Mouse (Mus musculus) kidney, embryonic 16.5 days (tissue): Measurements from ENCODE around the gene Zfhx3. TPM values are rescaled to one million over a fixed set of nuclear protein-coding genes. Genes with fewer than 3 reads are reported as not detected.
A peak's percentile ranks its signal among the peaks of the same experiment; 100 is the strongest.

Source experiments
- ATAC-seq: fragments of 200-750 bp; cut with Nextera tagmentation; 2 replicates; pipeline ENCODE4 v1.8.0; 2017; ENCODE audit warnings: moderate TSS enrichment; ENCODE audit not compliant: low FRiP score, low TSS enrichment
- H3K27ac ChIP-seq: fragments of 300-500 bp; sonication (generic); 2 replicates; pipeline ENCODE4 v1.5.1; 2014; ENCODE audit warnings: low read length
- H3K27me3 ChIP-seq: fragments of 300-500 bp; sonication (generic); 2 replicates; pipeline ENCODE4 v1.6.1; 2014; ENCODE audit warnings: low read length, control low read depth, mixed read lengths; ENCODE audit not compliant: insufficient read depth
- H3K36me3 ChIP-seq: fragments of 300-500 bp; sonication (generic); 2 replicates; pipeline ENCODE4 v1.6.1; 2014; ENCODE audit warnings: low read length, control low read depth, mixed read lengths; ENCODE audit not compliant: insufficient read depth
- H3K4me1 ChIP-seq: fragments of 300-500 bp; sonication (generic); 2 replicates; pipeline ENCODE4 v1.6.1; 2014; ENCODE audit warnings: low read length, control low read depth, mixed read lengths; ENCODE audit not compliant: insufficient read depth
- H3K4me2 ChIP-seq: fragments of 300-500 bp; sonication (generic); replicated peaks from 2 replicates; pipeline ENCODE4 v1.6.1; 2014; ENCODE audit warnings: low read depth, low read length
- H3K4me3 ChIP-seq: fragments of 300-500 bp; sonication (generic); 2 replicates; pipeline ENCODE4 v1.5.1; 2014; ENCODE audit warnings: mild to moderate bottlenecking, low read length
- H3K9ac ChIP-seq: fragments of 300-500 bp; sonication (generic); replicated peaks from 2 replicates; pipeline ENCODE4 v1.6.1; 2014; ENCODE audit warnings: low read length
- H3K9me3 ChIP-seq: fragments of 300-500 bp; sonication (generic); 2 replicates; pipeline ENCODE4 v1.6.1; 2016; ENCODE audit warnings: low read length, control low read depth
- WGBS: fragments of 180-500 bp; shearing (Covaris S2); extraction: QIAGEN DNeasy Blood & Tissue Kit; methylation state at CpG from one replicate; pipeline ENCODE4 v1.1.7; 2014; 5-methylcytosine and 5-hydroxymethylcytosine counted together
- polyA plus RNA-seq: library from polyadenylated mRNA; unstranded; fragments of >200 nt; fragmentation: Nextera tagmentation; extraction: Ambion mirVana; gene quantifications from 2 replicates; pipeline ENCODE4 v1.2.1, GENCODE M21; 2015

Zfhx3 gene
- polyA plus RNA-seq, 1 experiment from 2014 or later = 6.6 TPM

DNA sequence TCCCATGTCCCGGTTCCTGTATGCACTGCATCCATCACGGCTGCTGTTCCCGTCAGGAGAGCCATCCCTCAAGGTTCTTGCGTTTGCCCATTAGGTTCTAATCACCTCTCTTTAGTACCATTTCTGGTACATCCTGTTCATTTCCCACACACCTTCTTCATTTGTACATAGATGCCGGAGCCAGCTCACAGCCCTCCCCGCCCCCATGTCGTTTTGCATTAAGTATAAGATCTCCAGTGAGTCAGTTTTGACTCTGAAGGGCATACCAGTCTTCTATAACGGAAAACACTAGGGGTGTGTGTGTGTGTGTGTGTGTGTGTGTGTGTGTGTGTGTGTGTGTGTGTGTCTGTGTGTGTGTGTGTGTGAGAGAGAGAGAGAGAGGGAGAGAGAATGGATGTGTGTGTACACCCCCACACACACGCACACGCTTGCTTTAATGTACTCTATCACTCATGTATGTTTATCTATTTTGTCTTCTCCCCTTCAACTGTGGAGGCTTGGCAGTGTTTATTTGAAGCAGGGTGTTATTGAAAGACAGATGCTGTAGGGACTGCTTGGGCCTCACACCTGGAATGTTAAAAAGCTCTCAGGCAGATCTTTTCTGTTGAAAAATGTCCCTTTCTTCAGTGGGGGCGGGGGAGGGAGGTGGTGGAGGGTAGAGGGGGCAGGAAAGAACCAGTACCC is 962.0 kb downstream of the Zfhx3 start:
- H3K27me3 ChIP-seq = no peaks in the 10 kb centered on the region
- 66% methylated on average over 11 of the region's 11 CpGs for WGBS
- no peak for ATAC-seq
- H3K4me1 ChIP-seq = peaks cover 20% of the 10 kb centered on the region
- no peak overlapping the region for H3K4me2 ChIP-seq
- H3K9ac ChIP-seq = no peak overlapping the region
- H3K9me3 ChIP-seq = no peaks in the 10 kb centered on the region
- H3K4me3 ChIP-seq = no peak overlapping the region
- no peak overlapping the region for H3K27ac ChIP-seq
- no peaks in the 10 kb centered on the region for H3K36me3 ChIP-seq

DNA sequence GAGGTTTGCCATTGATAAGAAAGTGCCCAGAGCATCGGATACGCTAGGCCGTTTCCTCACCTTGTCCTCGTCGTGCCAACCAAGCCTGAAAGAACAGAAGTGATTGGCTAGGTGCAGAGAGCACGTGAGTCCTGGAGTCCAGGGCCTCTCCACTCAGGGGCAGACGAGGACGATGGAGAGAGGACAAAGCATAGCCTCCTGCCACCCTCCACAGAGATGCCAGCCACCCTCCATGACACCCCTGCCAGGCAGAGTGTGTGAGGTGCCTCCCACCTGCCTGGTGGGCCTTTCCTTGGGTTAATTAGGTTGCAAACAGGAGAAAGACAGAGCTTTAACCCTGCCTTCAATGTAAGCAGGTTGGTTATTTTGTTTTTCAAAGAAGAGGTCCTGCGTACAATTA is 965.6 kb downstream of the Zfhx3 start:
- no peak for ATAC-seq
- H3K4me2 ChIP-seq = no peak overlapping the region
- no peak overlapping the region for H3K27ac ChIP-seq
- H3K9me3 ChIP-seq = no peaks in the 10 kb centered on the region
- H3K27me3 ChIP-seq = no peaks in the 10 kb centered on the region
- no peak overlapping the region for H3K4me3 ChIP-seq
- 0 out of 2 replicates have a peak, but pooled peaks cover 10% of the 10 kb centered on the region for H3K4me1 ChIP-seq
- H3K9ac ChIP-seq = no peak overlapping the region
- WGBS = 83% methylated on average over 9 of the region's 9 CpGs
- no peaks in the 10 kb centered on the region for H3K36me3 ChIP-seq

DNA sequence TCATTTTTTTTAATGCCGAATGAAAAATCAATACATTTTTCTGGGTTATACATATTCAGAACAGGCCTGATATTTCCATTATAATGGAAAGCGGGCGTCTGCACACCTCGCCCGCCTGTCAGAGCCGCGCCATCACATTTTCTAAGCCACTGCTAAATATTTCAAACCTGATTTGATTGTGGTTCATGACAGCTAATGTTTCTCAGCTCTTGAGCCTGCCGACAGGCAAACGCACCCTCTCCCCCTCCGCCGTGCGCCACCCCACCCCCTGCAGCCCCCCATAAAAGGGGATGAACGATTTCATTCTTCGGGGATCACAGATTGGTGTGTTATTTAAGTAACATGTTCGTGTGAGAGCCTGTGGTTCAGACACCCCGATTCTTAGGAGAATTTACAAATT is 966.1 kb downstream of the Zfhx3 start:
- Histone ChIP-seq H3K9me3 (no peaks in the 10 kb centered on the region), H3K27ac (no peak overlapping the region), H3K27me3 (no peaks in the 10 kb centered on the region), H3K9ac (no peak overlapping the region), H3K36me3 (no peaks in the 10 kb centered on the region), H3K4me3 (no peak overlapping the region), H3K4me1 (0 out of 2 replicates have a peak, but pooled peaks cover 10% of the 10 kb centered on the region), H3K4me2 (no peak overlapping the region)
- no peak for ATAC-seq
- 89% methylated on average over 16 of the region's 16 CpGs for WGBS

DNA sequence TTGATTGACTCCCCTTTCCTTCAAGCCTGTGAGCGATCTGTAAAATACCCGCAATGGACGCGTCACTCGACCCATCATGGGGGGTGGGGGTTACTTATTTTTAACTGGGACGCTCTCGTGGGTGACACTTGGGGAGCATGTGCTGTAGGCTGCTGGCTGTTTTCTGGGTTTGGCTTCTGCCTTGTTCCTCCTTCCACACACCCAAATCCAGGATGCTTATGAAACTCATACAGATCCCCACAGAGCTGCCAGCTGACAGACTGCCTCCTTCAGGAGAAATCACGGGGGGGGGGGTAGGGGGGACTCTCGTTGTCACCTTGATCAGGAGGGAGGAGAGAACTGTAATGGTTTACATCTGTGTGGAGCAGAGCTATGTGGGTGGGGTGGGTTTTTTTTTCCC is 966.6 kb downstream of the Zfhx3 start:
- ATAC-seq = no peak
- no peaks in the 10 kb centered on the region for H3K36me3 ChIP-seq
- no peak overlapping the region for H3K4me3 ChIP-seq
- no peaks in the 10 kb centered on the region for H3K27me3 ChIP-seq
- 71% methylated on average over 9 of the region's 9 CpGs for WGBS
- H3K27ac ChIP-seq = no peak overlapping the region
- 0 out of 2 replicates have a peak, but pooled peaks cover 7% of the 10 kb centered on the region for H3K4me1 ChIP-seq
- no peaks in the 10 kb centered on the region for H3K9me3 ChIP-seq
- H3K9ac ChIP-seq = no peak overlapping the region
- H3K4me2 ChIP-seq = no peak overlapping the region

DNA sequence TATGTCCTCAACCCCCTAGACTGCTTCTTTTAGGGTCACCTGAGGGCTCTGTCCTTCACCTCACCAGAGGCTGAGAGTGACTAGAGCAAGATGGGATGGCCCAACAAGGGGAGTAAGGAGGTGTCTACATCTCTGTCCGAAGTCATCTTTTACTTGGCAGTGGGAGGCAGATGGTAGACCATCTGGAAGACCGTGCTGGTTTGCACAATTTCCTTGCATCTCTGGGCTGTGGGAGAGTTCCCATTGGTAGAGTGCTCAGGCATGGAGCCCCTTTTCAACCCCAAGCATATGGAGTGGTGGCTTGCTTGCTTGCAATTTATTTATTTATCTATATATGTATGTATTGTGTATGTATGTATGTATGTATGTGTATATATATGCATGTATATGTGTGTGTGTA is 967.0 kb downstream of the Zfhx3 start:
- Histone ChIP-seq H3K27ac (no peak overlapping the region), H3K9me3 (no peaks in the 10 kb centered on the region), H3K27me3 (no peaks in the 10 kb centered on the region), H3K4me2 (no peak overlapping the region), H3K36me3 (no peaks in the 10 kb centered on the region), H3K4me3 (no peak overlapping the region), H3K9ac (no peak overlapping the region), H3K4me1 (0 out of 2 replicates have a peak, but pooled peaks cover 5% of the 10 kb centered on the region)
- WGBS = 80% methylated on average over 2 of the region's 2 CpGs
- ATAC-seq = no peak

DNA sequence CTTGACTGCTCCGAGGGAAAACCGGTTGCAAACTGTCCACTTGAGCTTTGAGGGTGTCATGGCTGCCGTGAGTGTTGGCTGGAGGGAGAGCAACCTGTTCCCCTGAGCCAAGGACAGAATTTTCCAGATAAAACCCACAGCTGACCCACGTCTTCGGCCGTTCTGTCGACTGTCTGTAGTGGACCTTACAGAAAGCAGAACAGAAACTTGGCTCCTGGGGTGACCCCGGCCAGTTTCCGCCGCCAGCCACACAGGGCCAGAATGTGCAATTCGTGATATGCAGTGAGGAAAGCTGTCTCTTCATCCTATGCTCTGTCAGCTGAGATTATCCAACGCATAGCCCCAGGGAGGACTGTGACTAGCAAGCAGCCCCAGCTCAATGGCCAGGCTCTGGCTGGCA is 968.4 kb downstream of the Zfhx3 start:
- H3K36me3 ChIP-seq = no peaks in the 10 kb centered on the region
- ATAC-seq = no peak
- no peaks in the 10 kb centered on the region for H3K27me3 ChIP-seq
- H3K4me1 ChIP-seq = 0 out of 2 replicates have a peak, but pooled peaks cover 8% of the 10 kb centered on the region
- 79% methylated on average over 12 of the region's 12 CpGs for WGBS
- H3K9me3 ChIP-seq = no peaks in the 10 kb centered on the region
- no peak overlapping the region for H3K4me3 ChIP-seq
- H3K9ac ChIP-seq = no peak overlapping the region
- no peak overlapping the region for H3K4me2 ChIP-seq
- no peak overlapping the region for H3K27ac ChIP-seq

DNA sequence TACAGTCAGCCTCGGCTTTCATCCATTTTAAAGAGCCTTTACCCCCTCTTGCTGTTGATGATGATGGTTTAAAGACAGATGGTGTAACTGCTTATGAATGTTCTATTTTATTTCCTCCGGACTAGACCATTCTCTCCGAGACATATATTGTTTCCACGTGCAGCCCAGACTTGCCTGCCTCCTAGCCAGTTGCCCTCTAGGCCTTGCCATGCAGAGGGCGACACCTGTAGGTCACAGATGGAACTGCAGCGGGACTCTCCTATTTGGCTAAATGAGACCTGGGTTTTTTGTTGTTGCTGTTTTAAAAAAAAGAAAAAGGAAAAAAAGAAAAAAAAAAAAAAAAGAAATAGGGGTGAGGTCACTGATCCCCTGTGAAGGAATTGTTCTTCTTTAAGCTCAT is 969.1 kb downstream of the Zfhx3 start:
- Histone ChIP-seq H3K9ac (no peak overlapping the region), H3K27ac (no peak overlapping the region), H3K4me3 (no peak overlapping the region), H3K4me1 (peaks cover 11% of the 10 kb centered on the region; the same call in 1 of the 2 replicates), H3K36me3 (peaks cover 2% of the 10 kb centered on the region), H3K4me2 (no peak overlapping the region), H3K9me3 (peaks cover 1% of the 10 kb centered on the region; the same call in 1 of the 2 replicates), H3K27me3 (no peaks in the 10 kb centered on the region)
- WGBS = 11% methylated on average over 6 of the region's 6 CpGs
- no peak for ATAC-seq

DNA sequence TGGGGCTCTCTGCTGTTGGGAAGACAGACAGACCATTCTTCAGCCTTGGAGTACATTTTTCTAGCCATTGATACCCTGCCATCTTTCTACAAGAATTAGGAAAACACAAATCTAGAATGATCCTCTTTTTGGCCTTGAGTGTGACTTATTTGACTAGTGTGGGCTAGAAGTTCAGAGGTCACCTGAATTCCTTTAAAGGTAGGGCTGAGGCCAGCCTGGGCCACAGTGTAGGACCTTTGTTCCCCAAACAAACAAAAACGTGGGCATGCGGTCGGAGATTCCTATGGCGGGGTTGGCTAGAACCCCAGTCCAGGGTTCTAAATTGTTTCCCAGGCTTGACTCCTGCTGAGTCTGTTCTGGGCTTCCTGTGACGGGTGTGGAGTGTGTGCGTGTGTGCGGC is 970.6 kb downstream of the Zfhx3 start:
- 92% methylated on average over 7 of the region's 7 CpGs for WGBS
- H3K4me3 ChIP-seq = no peak overlapping the region
- peaks cover 4% of the 10 kb centered on the region; the same call in 1 of the 2 replicates for H3K9me3 ChIP-seq
- peaks cover 11% of the 10 kb centered on the region; the same call in 1 of the 2 replicates for H3K4me1 ChIP-seq
- H3K27me3 ChIP-seq = no peaks in the 10 kb centered on the region
- H3K9ac ChIP-seq = no peak overlapping the region
- no peak for ATAC-seq
- H3K36me3 ChIP-seq = peaks cover 6% of the 10 kb centered on the region
- no peak overlapping the region for H3K27ac ChIP-seq
- H3K4me2 ChIP-seq = no peak overlapping the region

DNA sequence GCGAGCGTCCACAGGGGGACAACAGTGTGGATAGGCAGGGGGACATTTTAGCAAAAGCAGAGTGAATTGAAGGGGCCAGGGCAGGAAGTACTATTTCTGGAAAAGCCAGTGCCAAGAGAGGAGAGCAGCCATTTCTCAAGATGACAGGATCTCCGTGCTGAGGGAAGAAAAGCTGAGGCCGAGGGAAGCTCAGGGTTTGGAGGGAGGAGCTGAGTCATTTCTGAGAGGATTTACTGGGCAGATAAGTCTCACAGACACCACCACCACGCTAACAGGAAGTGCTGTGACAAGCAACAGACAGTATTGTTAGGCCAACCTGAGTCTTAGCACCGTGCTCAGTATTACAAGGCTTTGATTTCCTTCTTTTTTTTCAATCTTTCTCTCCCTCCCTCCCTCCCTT is 973.0 kb downstream of the Zfhx3 start:
- no peak overlapping the region for H3K9ac ChIP-seq
- H3K4me2 ChIP-seq = no peak overlapping the region
- WGBS = 30% methylated on average over 6 of the region's 6 CpGs
- peaks cover 11% of the 10 kb centered on the region; the same call in 1 of the 2 replicates for H3K4me1 ChIP-seq
- H3K27ac ChIP-seq = peak overlapping the region; percentile 81
- peak; percentile 40; the same call in 1 of the 2 replicates for ATAC-seq
- H3K27me3 ChIP-seq = no peaks in the 10 kb centered on the region
- H3K4me3 ChIP-seq = no peak overlapping the region
- peaks cover 4% of the 10 kb centered on the region; the same call in 1 of the 2 replicates for H3K9me3 ChIP-seq
- H3K36me3 ChIP-seq = peaks cover 6% of the 10 kb centered on the region

DNA sequence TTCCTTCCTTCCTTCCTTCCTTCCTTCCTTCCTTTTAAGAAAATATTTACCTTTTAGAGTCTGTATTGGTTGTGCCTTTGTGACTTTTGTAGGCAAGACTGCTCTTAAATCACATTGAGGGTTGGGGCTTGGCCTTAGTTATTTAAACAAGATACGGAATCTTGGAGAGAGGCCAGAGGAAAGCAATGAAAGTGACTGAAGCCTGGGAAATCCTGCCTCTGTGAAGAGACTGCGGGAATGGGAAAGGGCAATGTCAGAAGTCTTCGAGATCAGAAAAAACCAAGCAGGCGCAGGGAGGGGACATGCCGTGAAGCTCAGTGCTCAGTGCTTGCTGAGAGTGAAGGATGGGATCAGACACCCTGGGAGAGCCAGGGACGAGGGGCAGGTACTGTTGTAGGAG is 973.4 kb downstream of the Zfhx3 start:
- peaks cover 11% of the 10 kb centered on the region; the same call in 1 of the 2 replicates for H3K4me1 ChIP-seq
- no peak overlapping the region for H3K9ac ChIP-seq
- H3K4me2 ChIP-seq = no peak overlapping the region; the same call in 1 of the 2 replicates
- H3K9me3 ChIP-seq = peaks cover 4% of the 10 kb centered on the region; the same call in 1 of the 2 replicates
- H3K27me3 ChIP-seq = no peaks in the 10 kb centered on the region
- peaks cover 6% of the 10 kb centered on the region for H3K36me3 ChIP-seq
- peak overlapping the region; percentile 81 for H3K27ac ChIP-seq
- no peak overlapping the region for H3K4me3 ChIP-seq
- WGBS = 26% methylated on average over 6 of the region's 6 CpGs
- peak; percentile 69; the same call in 1 of the 2 replicates for ATAC-seq
